Mouse (Mus musculus) cerebellum, postnatal 4 days (tissue): Measurements from ENCODE around the gene Pard3.
"Not testable (repeated sequence)": the region's sequence is repeated elsewhere in the genome, so short reads cannot be mapped to it uniquely, and the experiment has no call there.

Experiments
- DNase-seq, 2 experiments: peaks; one replicate each; pipeline ENCODE4 v3.0.0; 2022; ENCODE audit warnings: low spot score in 2 of 2, mixed read lengths in 1 of 2

Gene Pard3

DNA sequence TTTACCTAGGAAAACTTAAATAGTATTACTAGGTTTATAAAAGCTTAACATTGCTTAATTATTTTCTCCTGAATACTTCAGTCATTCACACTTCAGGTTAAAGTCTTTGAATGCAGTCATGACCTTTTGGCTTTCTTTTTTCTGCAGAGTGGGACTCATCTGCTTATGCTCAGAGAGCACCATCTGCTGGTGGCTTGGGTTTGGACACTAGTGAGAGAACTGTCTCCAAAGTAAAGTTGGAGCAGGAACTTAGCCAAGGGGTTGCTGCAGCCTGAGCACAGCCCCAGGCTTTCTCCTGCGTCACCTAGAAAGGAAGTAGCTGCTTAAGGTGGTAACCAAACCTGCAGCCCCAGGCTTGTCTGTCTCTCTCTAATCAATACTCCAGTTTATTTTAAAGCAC lies 75.5 kb downstream of the Pard3 start:
- peak; percentile 64 to 79 for DNase-seq

DNA sequence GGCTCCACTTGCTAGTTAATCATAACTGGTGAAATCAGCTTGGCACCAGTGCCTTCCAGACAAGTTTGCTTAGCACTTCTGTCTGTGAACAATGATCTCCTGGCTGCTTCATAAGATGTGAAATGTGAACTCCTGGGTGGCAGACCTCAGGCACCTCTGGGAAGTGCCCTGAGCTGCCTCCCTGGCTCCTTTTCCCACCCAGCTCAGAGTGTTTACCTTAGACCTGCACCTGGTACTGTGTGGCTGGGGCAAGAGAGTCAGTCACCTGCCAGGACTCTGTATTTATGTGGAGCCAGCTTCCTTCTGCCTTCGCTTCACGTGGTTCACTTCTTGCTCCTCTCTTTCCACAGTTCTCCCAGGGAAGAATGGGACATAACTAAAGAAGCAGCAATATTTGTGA lies 77.3 kb downstream of the Pard3 start:
- no peak for DNase-seq

DNA sequence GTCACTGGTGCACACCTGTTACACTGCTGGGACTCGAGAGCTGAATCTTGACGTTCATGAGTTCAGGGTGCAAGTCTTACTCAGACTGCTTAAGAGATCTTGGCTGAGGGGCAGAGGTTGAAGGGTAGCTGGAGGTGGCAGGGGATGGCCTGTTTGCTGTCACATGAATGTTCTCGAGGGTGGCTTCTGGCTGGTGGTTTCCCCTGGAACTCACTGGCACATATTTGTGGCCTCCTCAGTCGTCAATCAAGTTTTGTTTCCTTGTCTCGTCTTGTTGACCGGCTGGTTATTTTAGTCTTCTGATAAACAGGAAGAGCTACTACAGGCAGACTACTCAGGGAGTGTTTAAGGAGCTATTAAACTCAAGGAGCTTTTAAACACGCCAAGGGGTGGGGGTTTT lies 79.9 kb downstream of the Pard3 start:
- no peak for DNase-seq

DNA sequence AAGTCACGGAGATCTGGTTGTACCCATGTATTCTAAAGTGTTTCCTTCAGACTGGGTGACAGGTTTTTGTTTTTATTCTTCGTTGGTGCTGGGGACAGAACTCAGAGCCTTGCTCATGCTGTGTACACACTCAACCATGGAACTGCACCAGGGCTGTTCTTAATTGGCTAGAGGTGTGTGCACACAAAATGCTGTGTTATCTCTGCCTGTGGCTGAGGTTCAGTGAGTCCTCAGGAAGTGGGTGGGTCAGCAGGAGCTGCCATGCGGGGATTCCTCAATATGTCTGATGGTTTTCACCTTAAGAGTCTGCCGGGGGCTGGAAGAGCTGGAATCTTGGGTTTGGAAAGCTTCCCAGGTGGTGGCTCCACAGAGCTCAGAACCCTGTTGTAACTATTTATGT lies 80.9 kb downstream of the Pard3 start:
- DNase-seq, result no peak

DNA sequence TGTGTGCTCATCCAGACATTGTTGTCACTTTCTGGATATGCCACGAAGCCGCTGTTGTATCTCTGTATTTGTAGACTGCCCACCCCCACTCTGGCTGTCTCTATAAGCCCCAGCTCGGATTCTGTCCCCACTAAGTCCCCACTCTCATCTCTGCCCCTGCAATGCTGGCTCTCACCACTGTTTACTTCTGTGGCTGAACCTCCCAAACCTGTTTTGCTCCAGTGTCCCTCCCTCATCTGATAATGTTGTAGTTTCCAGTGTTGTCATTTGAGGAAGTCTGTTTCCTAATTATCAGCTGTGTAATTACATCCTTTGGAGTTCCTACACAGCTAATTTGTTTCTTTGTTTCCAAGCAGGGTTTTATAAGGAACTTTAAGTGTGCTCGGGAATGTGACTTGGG lies 81.4 kb downstream of the Pard3 start:
- no peak for DNase-seq

DNA sequence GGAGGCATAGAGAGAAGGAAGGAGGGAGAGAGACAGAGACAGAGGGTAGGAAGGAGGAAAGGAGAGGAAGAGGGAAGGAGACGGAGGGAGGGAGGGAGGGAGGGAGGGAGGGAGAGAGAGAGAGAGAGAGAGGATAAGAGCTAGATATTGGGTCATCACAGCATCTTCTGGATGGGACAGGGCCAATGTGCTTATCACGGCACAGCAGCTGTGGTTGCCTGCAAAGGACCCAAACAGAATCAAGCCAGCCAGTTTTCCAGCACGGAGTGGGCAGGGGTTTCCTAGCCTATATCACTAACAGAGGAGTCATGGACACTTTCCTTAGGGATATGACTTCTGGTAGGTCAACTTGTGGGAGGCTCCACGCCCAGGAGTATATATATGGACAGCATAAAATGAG lies 82.4 kb downstream of the Pard3 start:
- DNase-seq, result no peak

DNA sequence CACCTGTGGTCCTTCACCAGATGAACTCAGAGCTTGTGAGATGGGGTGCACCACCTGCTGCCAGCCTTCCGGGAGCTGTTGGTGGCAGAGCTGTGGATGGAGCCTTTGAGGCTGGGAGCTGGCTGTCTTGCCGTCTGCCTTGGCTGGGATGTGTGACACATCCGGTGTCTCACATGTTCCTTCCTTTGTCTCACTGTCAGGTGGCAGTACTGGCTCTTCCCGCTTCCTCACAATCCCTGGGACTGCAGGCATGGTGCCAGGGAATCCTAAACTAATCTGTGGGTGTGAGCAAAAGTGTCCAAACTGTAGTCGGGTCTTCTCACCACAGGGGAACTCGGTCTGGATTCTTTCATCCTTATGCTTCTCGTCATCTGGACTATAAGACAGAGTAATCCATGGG lies 85.1 kb downstream of the Pard3 start:
- no peak for DNase-seq

DNA sequence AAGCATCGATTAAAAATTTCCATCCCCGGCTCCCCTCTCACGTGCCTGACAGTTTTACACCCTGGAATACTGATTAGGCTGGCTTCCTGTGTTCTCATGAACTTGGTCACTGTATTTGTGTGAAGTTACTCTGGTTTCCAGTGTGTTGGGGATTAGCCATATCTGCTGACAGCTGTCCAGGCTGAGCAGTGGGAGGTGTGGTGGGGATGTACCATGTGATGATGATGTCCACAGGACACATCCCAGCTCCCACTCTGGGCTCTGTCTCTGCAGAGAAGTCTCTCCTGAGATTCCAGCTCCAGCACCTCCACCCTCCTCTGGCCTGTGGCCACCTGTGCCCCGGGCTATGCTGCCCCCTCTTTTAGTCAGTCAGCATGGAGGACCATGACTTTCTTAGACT lies 87.0 kb downstream of the Pard3 start:
- DNase-seq, result no peak

DNA sequence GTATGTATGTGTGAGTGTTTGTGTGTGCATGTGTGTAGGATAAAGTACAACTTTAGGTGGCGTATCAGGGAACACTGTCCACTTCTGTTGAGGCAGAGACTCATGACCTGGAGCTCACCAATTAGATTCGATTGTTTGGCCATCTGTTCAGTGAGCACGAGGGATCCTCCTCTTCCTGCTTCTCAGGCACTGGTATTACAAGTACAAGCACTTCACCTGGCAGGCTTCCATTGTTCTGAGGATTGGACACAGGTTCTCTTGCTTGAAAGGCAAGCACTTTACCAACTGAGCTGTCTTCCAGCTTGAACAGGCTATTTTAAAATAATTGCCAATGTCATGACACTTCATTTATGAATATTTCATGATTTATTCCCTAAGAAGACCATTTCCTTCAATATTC lies 88.0 kb downstream of the Pard3 start:
- DNase-seq, result no peak

DNA sequence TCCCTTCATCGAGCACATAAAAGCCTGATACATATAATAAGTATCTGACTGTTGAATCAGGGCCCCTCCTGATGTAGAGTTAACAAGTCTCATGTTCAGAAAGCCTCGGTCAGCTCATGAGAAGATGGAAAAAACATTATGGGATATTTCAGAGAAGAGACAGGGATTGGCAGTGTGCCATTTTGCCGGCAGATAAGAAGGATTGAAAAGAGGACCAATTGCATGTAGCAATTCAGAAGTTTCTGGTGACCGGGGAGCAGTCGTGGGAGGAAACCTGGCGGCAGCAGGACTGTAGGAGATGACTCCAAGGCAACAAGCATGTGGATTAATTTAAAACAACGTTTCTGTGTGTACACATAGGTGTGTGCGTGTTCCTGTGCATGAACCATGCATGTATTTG lies 93.4 kb downstream of the Pard3 start:
- no peak for DNase-seq

DNA sequence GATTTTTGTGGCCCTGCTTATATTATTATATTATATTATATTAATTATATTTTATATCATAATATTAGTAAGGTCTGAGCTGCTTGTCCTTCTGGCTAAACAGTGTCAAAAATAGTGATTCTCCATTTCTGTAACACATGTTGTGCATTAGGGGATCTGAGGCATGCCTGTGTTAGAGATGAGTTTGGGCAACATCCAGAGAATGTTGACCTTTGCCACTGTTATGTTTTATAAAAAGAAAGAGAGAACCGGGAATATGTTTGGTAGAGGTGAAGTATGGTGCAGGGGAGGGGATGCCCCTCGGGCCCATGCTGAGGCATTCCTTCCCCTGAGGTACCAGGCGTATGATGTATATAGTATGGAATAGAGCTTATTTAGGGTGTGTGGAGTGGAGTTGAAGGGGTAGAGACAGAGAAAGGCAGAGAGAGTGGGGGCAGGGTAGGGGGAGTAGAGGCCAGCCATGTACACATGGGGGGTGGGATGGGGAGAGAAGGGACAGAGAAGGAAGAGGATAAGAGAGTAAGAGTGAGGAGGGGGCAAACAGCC lies 95.8 kb downstream of the Pard3 start:
- DNase-seq, result no peak

DNA sequence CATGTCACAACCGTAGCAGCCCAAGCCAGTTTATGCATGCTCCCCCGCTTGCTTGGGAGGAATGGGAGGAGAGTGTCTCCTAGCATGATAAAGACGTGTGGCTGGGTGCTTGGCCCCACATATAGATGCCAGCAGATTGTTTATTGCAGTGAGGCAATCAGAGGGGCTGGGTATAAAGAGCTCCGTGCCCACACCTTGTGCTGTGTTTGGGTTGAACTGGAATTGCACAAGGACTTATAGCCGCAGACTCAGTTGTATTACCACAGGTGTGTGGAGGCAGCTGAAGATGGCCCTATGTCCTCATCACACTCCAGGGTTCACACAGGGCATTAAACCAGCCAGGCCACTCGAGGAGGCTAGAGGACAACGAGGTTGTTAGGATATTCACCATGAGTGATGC lies 98.2 kb downstream of the Pard3 start:
- DNase-seq, result no peak

DNA sequence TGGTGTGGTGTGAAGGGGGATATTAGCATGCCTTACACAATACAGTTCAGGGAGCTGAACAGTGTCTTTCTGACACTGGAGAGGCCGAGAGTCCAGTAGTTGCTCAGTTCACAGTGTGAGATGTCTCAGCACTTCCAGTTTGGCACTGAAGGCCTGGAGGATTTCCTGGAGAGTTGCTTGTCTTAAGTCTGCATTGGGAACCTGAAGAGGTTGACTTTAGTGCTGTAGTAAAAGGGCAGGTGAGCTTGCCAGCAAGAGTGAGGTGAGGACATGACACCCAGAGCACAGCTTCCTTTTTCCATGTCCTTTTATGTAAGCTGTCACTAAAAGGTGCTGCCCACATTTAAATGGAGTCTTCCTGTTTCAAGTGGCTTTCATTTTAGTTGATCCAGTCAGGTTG lies 99.1 kb downstream of the Pard3 start:
- no peak for DNase-seq

DNA sequence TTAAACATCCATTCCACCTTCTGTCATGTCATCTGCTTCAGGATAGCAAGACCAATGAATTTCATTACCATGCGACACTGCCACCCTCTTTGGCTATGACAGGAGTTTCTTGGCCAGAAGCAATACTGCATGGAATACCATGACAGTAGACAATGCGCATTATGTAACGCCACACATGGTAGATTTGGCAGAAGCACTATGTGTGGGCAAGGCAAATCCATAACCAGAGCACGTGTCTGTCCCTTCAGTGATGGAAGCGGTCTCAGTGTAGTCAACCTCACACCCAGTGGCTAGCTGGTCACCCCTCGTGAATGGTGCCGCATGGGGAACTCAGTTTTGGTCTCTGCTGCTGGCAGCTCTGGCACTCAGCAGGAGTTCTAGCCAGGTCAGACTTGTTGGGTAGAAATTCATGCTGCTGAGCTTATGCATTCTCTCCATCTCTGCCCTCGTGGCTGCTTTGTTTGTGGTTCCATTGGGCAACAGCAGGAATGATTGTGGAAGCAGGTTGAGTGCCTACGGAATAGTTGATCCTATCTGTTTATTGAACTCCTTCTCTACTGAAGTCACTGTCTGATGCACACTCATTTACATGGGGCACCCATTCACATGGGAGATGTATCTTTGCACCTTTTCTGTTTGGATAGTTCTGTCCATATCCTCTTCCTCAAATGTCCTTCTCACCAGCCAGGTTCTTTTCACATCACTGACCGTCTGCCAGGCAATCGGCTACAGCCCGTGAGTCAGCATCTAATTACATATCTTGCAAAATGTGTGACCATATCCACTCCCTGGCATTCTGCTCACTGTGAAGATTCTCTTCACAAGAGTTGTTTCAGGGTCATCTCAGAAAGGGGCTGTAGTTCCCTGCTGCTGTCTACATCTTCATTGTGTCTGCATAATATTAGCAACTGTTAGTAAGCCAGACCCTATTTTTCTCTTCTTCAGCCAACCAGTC lies 100.9 kb downstream of the Pard3 start:
- no peak for DNase-seq

DNA sequence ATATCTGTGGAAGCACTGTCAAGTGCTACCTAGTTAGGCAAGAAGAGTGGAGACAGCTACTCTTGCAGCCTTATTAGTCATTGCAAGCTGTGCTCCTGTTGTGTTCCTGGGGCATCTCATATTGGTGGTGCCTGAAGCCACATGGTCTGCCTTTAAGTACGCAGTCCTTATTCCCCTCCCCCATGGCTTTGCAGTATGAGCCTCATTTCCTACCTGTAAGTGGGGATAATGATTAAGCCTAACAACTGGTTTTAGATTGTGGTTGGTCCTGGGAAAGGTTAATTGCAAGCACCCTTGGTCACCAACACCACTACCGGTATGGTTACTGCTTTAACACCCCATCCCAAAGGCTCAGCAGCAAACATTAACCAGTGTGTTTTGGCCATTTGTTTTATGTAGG lies 104.8 kb downstream of the Pard3 start:
- no peak for DNase-seq

DNA sequence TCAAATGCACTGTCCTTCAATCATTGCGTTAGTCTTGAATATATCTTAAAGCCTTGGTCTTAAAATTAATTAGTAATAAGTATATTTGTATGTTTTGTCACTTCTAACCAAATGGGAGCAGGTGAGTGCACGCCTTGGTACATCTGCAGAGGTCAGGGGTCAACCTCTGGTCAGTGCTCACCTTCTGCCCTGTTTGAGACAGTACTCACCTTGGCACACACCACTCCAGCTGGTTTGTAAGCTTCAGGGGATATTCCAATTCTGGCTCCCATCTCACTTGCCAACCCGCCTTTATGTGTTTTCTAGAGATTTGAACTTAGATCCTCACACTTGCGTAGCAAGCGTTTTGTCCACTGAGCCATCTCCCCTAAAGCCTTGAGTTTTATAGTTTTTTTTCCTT lies 105.7 kb downstream of the Pard3 start:
- DNase-seq, result no peak

DNA sequence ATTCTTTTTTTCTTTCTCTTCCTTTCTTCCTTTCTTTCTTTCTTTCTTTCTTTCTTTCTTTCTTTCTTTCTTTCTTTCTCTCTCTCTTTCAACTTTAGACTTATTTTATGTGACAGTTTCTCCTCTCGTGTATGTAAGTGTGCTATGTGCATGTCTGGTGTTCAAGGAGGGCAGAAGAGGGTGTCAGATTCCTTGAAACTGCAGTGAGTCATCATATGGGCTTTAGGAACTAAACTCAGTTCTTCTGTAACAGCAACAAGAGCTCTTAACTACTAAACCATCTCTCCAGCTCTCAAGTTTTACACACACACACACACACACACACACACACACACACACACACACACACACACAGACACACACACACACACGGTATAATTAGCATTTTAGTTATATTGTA lies 106.7 kb downstream of the Pard3 start:
- DNase-seq, result not testable (repeated sequence)

DNA sequence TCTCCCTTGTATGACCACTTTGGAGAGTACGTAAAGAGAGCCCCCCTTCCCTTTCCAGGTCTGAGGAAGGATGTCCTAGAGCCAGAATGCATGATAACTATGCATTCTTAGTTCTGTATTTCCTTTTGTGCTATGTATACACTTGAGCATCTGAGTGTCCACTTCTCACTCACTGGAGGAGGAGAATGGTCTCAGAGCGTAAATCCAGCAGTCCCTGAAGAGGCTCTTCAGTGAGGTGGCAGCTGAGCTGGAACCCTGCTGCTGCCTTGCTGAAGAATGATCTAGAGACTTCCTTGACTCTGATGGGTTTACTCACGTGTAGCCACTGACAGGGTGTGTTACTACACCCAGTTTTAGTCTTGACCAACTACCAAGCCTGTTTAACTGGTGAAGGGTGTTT lies 107.2 kb downstream of the Pard3 start:
- DNase-seq, result no peak

DNA sequence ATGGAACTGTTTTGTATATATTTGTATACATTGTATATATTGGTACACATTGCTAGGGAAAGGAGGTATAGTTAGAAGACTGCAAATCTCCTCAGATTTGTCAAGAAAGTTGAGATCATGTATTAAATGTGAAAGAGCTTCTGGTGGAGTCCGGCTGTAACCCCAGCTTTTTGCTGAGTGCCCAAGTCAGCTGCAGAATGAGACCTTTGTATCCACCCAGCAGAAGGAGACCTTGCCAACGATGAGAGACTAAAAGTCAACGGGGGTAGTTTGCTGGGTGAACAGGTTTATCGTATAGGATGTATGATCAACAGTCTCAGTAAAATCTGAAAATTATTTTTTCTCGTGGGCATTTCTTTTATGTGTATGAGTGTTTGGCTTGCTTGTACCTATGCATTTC lies 109.8 kb downstream of the Pard3 start:
- DNase-seq, result no peak

DNA sequence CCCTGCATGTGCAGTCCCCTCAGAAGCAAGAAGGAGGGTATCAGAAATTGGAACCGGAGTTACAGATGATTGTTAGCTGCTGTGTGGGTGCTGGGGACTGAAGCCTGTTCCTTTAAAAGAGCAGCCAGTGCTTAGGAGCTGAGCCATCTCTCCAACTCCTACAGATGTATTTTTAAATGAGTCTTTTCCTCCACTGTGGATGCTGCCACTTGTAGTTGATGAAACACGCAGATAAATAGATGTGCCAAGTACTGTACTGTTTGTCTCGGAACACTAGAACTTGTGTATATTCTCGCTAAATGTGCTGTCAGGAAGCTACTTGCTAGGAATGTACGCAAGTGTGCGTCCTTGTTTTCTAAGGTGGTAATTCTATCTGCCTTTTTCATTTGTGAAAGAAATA lies 110.7 kb downstream of the Pard3 start:
- no peak for DNase-seq

DNA sequence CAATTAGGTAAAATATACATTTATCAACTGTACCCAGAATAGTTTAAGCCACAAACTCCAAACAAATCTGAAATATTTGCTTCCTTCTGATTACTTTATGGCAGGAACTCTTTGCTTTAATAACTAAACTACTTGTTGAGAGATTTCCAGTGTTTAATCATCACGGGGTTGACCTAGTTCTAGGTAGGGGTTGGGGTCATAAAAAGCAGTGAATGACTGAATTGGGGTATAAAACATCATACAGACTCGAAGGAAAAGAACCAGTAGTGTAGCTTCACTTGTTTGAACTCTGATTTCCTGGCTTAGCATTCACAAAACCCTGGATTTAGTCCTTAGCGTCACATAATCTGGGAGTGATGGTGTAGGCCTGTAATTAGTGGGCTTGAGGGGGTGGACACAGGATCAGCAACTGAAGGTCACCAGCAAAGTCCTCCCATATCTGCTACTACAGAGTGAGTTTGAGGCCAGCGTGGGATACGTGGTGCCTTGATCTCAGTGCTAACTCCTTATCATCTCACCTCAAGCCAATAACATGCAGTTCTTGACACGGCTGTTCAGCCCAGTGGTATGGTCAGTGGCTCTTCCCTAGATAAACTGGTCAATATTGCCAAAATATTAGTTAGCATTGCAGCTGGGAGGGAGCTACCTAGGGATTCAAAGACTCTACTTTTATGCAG lies 111.6 kb downstream of the Pard3 start:
- DNase-seq, result no peak

DNA sequence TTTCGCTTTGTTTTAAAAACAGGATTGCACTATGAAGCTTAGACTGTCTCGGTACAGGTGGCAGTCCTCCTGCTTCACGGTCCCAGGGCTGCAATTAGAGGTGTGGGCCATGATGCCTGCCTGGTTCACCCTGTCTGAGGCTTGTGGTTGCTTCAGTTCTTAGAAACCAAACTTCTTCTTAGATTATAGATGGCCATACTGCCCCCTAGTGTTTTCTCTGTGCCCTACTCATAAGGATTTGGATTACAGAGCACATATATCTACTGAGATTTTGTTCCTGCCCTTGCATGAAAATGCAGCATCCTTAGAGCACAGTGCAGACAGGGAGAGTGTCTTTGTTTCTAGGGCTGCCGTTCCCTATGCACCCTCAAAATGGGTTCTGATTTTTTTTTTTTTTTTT lies 114.9 kb downstream of the Pard3 start:
- DNase-seq, result peak in 1 of 2 experiments; percentile 38

DNA sequence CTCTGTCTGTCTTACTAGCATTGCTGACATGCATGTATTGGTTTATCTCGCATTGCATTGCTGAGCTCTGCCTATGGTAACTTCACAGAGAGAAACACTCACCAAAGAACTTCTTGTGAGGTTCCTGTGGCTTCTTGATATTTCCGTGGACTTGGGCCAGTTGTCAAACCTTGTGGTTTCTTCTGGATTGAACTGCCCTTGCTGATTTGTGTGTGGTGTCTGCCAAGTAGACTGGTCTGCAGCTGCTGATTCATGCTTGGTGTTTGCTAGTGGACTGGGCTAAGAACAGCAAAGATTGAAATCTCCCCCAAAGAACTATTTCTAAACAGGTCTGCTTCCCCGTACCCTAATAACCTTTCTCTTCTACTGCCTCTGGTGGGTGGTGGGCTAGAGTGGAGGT lies 117.6 kb downstream of the Pard3 start:
- no peak for DNase-seq
